Mouse (Mus musculus): ENCODE data around the gene Hps5. TPM values are rescaled to one million over a fixed set of nuclear protein-coding genes. Genes with fewer than 3 reads are reported as not detected.

Gene Hps5
- 10 to 100 TPM; 27.5 to 37.5 TPM for polyA plus RNA-seq (2017; shearing (Covaris generic))

GRCm38 (mm10) chr7:46795287-46796205 is at the start of gene Hps5, which contains the start of gene Gtf2h1:
Gene Hps5, minus strand, starts transcription at chr7:46796064.
Gene Gtf2h1, plus strand, starts transcription at chr7:46796103.

GRCm38 (mm10) chr7:46840787-46841525 is 45.1 kb upstream of the Hps5 start, which contains the start of gene Ldha:
Gene Ldha, plus strand, starts transcription at chr7:46841475.

GRCm38 (mm10) chr7:46751490-46751889 is 44.4 kb downstream of the Hps5 start, which contains the start of gene Saa2:
Gene Saa2, plus strand, starts transcription at chr7:46751790.

GRCm38 (mm10) chr7:46742880-46743279 is 53.0 kb downstream of the Hps5 start, which contains the start of gene Saa1:
Gene Saa1, minus strand, starts transcription at chr7:46742980.

GRCm38 (mm10) chr7:46732458-46732857 is 63.4 kb downstream of the Hps5 start, which contains the start of gene Saa4:
Gene Saa4, minus strand, starts transcription at chr7:46732603.

GRCm38 (mm10) chr7:46715600-46715999 is 80.3 kb downstream of the Hps5 start, which contains the start of gene Saa3:
Gene Saa3, minus strand, starts transcription at chr7:46715700.

Other genes starting within 250 kb of the Hps5 start
- 10 to 100 TPM; 15.8 to 21.5 TPM for gene Sergef, start 156.3 kb downstream of the Hps5 start, polyA plus RNA-seq (2017; shearing (Covaris generic))
- gene Tph1, start 123.5 kb downstream of the Hps5 start, polyA plus RNA-seq (2017; shearing (Covaris generic)) = 1 to 10 TPM in 1 of 2 experiments, under 1 TPM in 1; 0.79 to 1.6 TPM
- 10 to 100 TPM; 18.9 to 19.3 TPM for gene Saal1, start 85.4 kb downstream of the Hps5 start, polyA plus RNA-seq (2017; shearing (Covaris generic))
- gene Saa3, start 80.4 kb downstream of the Hps5 start, polyA plus RNA-seq (2017; shearing (Covaris generic)) = 1 to 10 TPM in 1 of 2 experiments, not detected in 1; 2.3 TPM
- not detected for gene Saa4, start 63.5 kb downstream of the Hps5 start, polyA plus RNA-seq (2017; shearing (Covaris generic))
- gene Saa1, start 53.1 kb downstream of the Hps5 start, polyA plus RNA-seq (2017; shearing (Covaris generic)) = under 1 TPM in 1 of 2 experiments, not detected in 1; 0.26 TPM
- not detected for gene Saa2, start 44.3 kb downstream of the Hps5 start, polyA plus RNA-seq (2017; shearing (Covaris generic))
- gene Gtf2h1, start within 50 bp of the Hps5 start, polyA plus RNA-seq (2017; shearing (Covaris generic)) = 10 to 100 TPM; 52.4 to 56.3 TPM
- 1,000 to 10,000 TPM; 1,491 to 1,505 TPM for gene Ldha, start 45.4 kb upstream of the Hps5 start, polyA plus RNA-seq (2017; shearing (Covaris generic))
- under 1 TPM in 1 of 2 experiments, not detected in 1; 0.32 TPM for gene Ldhc, start 65.1 kb upstream of the Hps5 start, polyA plus RNA-seq (2017; shearing (Covaris generic))
- 100 to 1,000 TPM; 126 to 130 TPM for gene Tsg101, start 123.9 kb upstream of the Hps5 start, polyA plus RNA-seq (2017; shearing (Covaris generic))
- 1 to 10 TPM; 6.4 to 7.2 TPM for gene Uevld, start 162.5 kb upstream of the Hps5 start, polyA plus RNA-seq (2017; shearing (Covaris generic))
- gene Gm9999, start 187.5 kb upstream of the Hps5 start, polyA plus RNA-seq (2017; shearing (Covaris generic)) = not detected
- 10 to 100 TPM; 19.0 to 40.2 TPM for gene Spty2d1, start 212.3 kb upstream of the Hps5 start, polyA plus RNA-seq (2017; shearing (Covaris generic))

All from activated CD4-positive, CD25-positive, alpha-beta regulatory T cell (primary cell).